Comparison of ENCODE assay signal across 10 mouse cellular contexts in genomic region chr2:72415416-72415815, GRCm38 (mm10).
DNase-seq lines count a peak whose midpoint lies in the region; ATAC-seq and TF ChIP-seq lines count a peak whose summit lies in the region.
"Had no signal": no experiment of that assay in that cellular context is flagged by ENCODE, and none has a peak within 500 bp of the region (broad histone marks: within the 10 kb centered on the region; RNA-seq: fewer than 3 reads in every experiment).

No protein-coding gene starts in this region.

- H3K4me2 ChIP-seq in forebrain, postnatal 0 days (ENCODE audit: low read depth) = no peak overlapping the region
- no peak overlapping the region for H3K4me2 ChIP-seq in forebrain, embryonic 15.5 days (replicated peaks)
- no peak overlapping the region for H3K4me2 ChIP-seq in liver, embryonic 12.5 days
- H3K4me2 ChIP-seq in stomach, postnatal 0 days (replicated peaks; ENCODE audit: low read depth) = no peak overlapping the region

- no peak for TF ChIP-seq EP300 in stomach, postnatal 0 days (optimal IDR thresholded peaks at IDR 0.05)

- H3K9ac ChIP-seq in forebrain, postnatal 0 days = no peak overlapping the region
- H3K9ac ChIP-seq in forebrain, embryonic 15.5 days (replicated peaks) = no peak overlapping the region
- no peak overlapping the region for H3K9ac ChIP-seq in liver, adult 2 months (ENCODE audit: low read depth, low read length)
- no peak overlapping the region for H3K9ac ChIP-seq in liver, embryonic 12.5 days
- H3K9ac ChIP-seq in stomach, postnatal 0 days (ENCODE audit: low read length) = no peak overlapping the region

- no peak for ATAC-seq in forebrain, postnatal 0 days
- no peak for ATAC-seq in forebrain, embryonic 15.5 days (replicated peaks)
- no peak for ATAC-seq in liver, embryonic 12.5 days
- ATAC-seq in stomach, postnatal 0 days (ENCODE audit: low FRiP score, low TSS enrichment) = no peak

- no peak for DNase-seq in forebrain, postnatal 0 days
- no peak for DNase-seq in liver, adult 2 months (ENCODE audit: extremely low read depth, low read depth, low spot score)
- no peak for DNase-seq in stomach, postnatal 0 days (ENCODE audit: low spot score)
- no peak for DNase-seq in urinary bladder, postnatal 14 days (ENCODE audit: low spot score)
- DNase-seq in kidney, postnatal 10 days = no peak

- H3K79me2 ChIP-seq in liver, adult 2 months (ENCODE audit: control insufficient read depth, insufficient read depth, low read length) = no peaks in the 10 kb centered on the region

- no peak for TF ChIP-seq POLR2A in liver, adult 2 months (IDR thresholded peaks at IDR 0.05; ENCODE audit: extremely low read depth, insufficient read depth, low read length)

- H3K4me3 ChIP-seq in forebrain, postnatal 0 days (ENCODE audit: low read depth, low read length) = no peak overlapping the region
- no peak overlapping the region for H3K4me3 ChIP-seq in forebrain, embryonic 15.5 days
- H3K4me3 ChIP-seq in liver, adult 2 months (ENCODE audit: insufficient read depth, low read depth, low read length) = no peak overlapping the region
- H3K4me3 ChIP-seq in liver, embryonic 12.5 days = no peak overlapping the region
- H3K4me3 ChIP-seq in E14TG2a.4 (replicated peaks; ENCODE audit: low read length) = no peak overlapping the region
- H3K4me3 ChIP-seq in stomach, postnatal 0 days (ENCODE audit: low read depth, low read length) = no peak overlapping the region
- H3K4me3 ChIP-seq: erythroblast, embryonic 14.5 days; midbrain, embryonic 10.5 days had no signal

- WGBS in forebrain, postnatal 0 days = 91% methylated on average over 5 of the region's 5 CpGs
- 90% methylated on average over 5 of the region's 5 CpGs for WGBS in forebrain, embryonic 15.5 days
- WGBS in liver, adult 2 months = 92% methylated on average over 5 of the region's 5 CpGs
- 82% methylated on average over 5 of the region's 5 CpGs for WGBS in liver, embryonic 12.5 days (ENCODE audit: insufficient replicate concordance)
- WGBS in stomach, postnatal 0 days = 84% methylated on average over 5 of the region's 5 CpGs

- TF ChIP-seq CTCF in forebrain, postnatal 0 days (IDR thresholded peaks at IDR 0.05; ENCODE audit: low read depth) = 0 out of 2 replicates have a peak, but pooled peaks have one; percentile 33
- TF ChIP-seq CTCF in liver, adult 2 months (IDR thresholded peaks at IDR 0.05; ENCODE audit: low read depth, low read length) = 0 out of 2 replicates have a peak, but pooled peaks have one; percentile 5
- peak; percentile 28 for TF ChIP-seq CTCF in E14TG2a.4 (conservative IDR thresholded peaks at IDR 0.05; ENCODE audit: low read length)
- TF ChIP-seq CTCF in stomach, postnatal 0 days (IDR thresholded peaks at IDR 0.05; ENCODE audit: low read depth) = peak; percentile 54

- no peaks in the 10 kb centered on the region for H3K36me3 ChIP-seq in forebrain, postnatal 0 days (ENCODE audit: insufficient read depth)
- no peaks in the 10 kb centered on the region for H3K36me3 ChIP-seq in forebrain, embryonic 15.5 days
- H3K36me3 ChIP-seq in liver, adult 2 months (ENCODE audit: control insufficient read depth, insufficient read depth, low read length) = peaks cover 9% of the 10 kb centered on the region; the same call in 1 of the 2 replicates
- H3K36me3 ChIP-seq in liver, embryonic 12.5 days = peaks cover 14% of the 10 kb centered on the region
- no peaks in the 10 kb centered on the region for H3K36me3 ChIP-seq in E14TG2a.4 (ENCODE audit: insufficient read depth, low read length)
- H3K36me3 ChIP-seq in stomach, postnatal 0 days (ENCODE audit: control insufficient read depth, insufficient read depth, low read length) = peaks cover 2% of the 10 kb centered on the region; the same call in 1 of the 2 replicates
- H3K36me3 ChIP-seq: midbrain, embryonic 10.5 days had no signal

- H3K27me3 ChIP-seq in forebrain, postnatal 0 days (ENCODE audit: insufficient read depth, low read length) = no peaks in the 10 kb centered on the region
- no peaks in the 10 kb centered on the region for H3K27me3 ChIP-seq in forebrain, embryonic 15.5 days
- H3K27me3 ChIP-seq in liver, adult 2 months (ENCODE audit: control insufficient read depth, insufficient read depth, low read length) = no peaks in the 10 kb centered on the region
- no peaks in the 10 kb centered on the region for H3K27me3 ChIP-seq in liver, embryonic 12.5 days (replicated peaks)
- no peaks in the 10 kb centered on the region for H3K27me3 ChIP-seq in E14TG2a.4 (ENCODE audit: insufficient read depth, low read length)
- H3K27me3 ChIP-seq in stomach, postnatal 0 days (ENCODE audit: control insufficient read depth, insufficient read depth, low read length) = no peaks in the 10 kb centered on the region

- no peaks in the 10 kb centered on the region for H3K9me3 ChIP-seq in forebrain, postnatal 0 days (ENCODE audit: low read length)
- no peaks in the 10 kb centered on the region for H3K9me3 ChIP-seq in forebrain, embryonic 15.5 days
- H3K9me3 ChIP-seq in liver, embryonic 12.5 days (replicated peaks) = no peaks in the 10 kb centered on the region
- H3K9me3 ChIP-seq in E14TG2a.4 (ENCODE audit: low read length) = no peaks in the 10 kb centered on the region
- no peaks in the 10 kb centered on the region for H3K9me3 ChIP-seq in stomach, postnatal 0 days (ENCODE audit: control insufficient read depth, low read length)
- H3K9me3 ChIP-seq: midbrain, embryonic 10.5 days had no signal

- no peaks in the 10 kb centered on the region for H3K4me1 ChIP-seq in forebrain, postnatal 0 days (ENCODE audit: insufficient read depth)
- no peaks in the 10 kb centered on the region for H3K4me1 ChIP-seq in forebrain, embryonic 15.5 days
- H3K4me1 ChIP-seq in liver, adult 2 months (ENCODE audit: control insufficient read depth, insufficient read depth, low read length) = no peaks in the 10 kb centered on the region
- H3K4me1 ChIP-seq in liver, embryonic 12.5 days = 0 out of 2 replicates have a peak, but pooled peaks cover 5% of the 10 kb centered on the region
- peaks cover 8% of the 10 kb centered on the region; the same call in 1 of the 2 replicates for H3K4me1 ChIP-seq in E14TG2a.4 (replicated peaks; ENCODE audit: low read depth, low read length)
- H3K4me1 ChIP-seq in stomach, postnatal 0 days (replicated peaks; ENCODE audit: control insufficient read depth, insufficient read depth) = no peaks in the 10 kb centered on the region
- H3K4me1 ChIP-seq: midbrain, embryonic 10.5 days had no signal

- no peak overlapping the region for H3K27ac ChIP-seq in forebrain, postnatal 0 days (ENCODE audit: low read depth, low read length)
- no peak overlapping the region for H3K27ac ChIP-seq in forebrain, embryonic 15.5 days (replicated peaks)
- no peak overlapping the region for H3K27ac ChIP-seq in liver, adult 2 months (replicated peaks; ENCODE audit: insufficient read depth, low read depth, low read length)
- no peak overlapping the region for H3K27ac ChIP-seq in liver, embryonic 12.5 days
- H3K27ac ChIP-seq in stomach, postnatal 0 days (replicated peaks) = no peak overlapping the region
- H3K27ac ChIP-seq: midbrain, embryonic 10.5 days had no signal
